Mouse (Mus musculus) cerebellum, adult 8-10 months (tissue): Measurements from ENCODE around the gene Fat1.
A peak's percentile ranks its signal among the peaks of the same experiment; 100 is the strongest.

Source experiments
- DNase-seq: peaks from one replicate; pipeline ENCODE4 v3.0.0; 2022

Gene Fat1

GRCm38 (mm10) chr8:44934850-44935497 lies at the start of gene Fat1:
Gene Fat1, plus strand, starts transcription at chr8:44935447.
- peak; percentile 89 for DNase-seq

- DNase-seq = no peak
Observed at GRCm38 (mm10) chr8:44894626-44895025, 40.6 kb upstream of the Fat1 start.

GRCm38 (mm10) chr8:44899575-44899991 lies 35.7 kb upstream of the Fat1 start:
- no peak for DNase-seq

- no peak for DNase-seq
Observed at GRCm38 (mm10) chr8:44911126-44911903, 23.9 kb upstream of the Fat1 start.

- no peak for DNase-seq
Observed at GRCm38 (mm10) chr8:44919487-44920082, 15.7 kb upstream of the Fat1 start.

GRCm38 (mm10) chr8:44920379-44921032 lies 14.7 kb upstream of the Fat1 start:
- DNase-seq = no peak

- no peak for DNase-seq
Observed at GRCm38 (mm10) chr8:44924995-44925394, 10.3 kb upstream of the Fat1 start.

- no peak for DNase-seq
Observed at GRCm38 (mm10) chr8:44930058-44930457, 5.2 kb upstream of the Fat1 start.

- DNase-seq = no peak
Observed at GRCm38 (mm10) chr8:44932546-44933342, 2.5 kb upstream of the Fat1 start.

GRCm38 (mm10) chr8:44933478-44933877 lies 1.8 kb upstream of the Fat1 start:
- DNase-seq = no peak

GRCm38 (mm10) chr8:44934416-44934815 lies 831 bp upstream of the Fat1 start:
- no peak for DNase-seq

- DNase-seq = peak; percentile 89
Observed at GRCm38 (mm10) chr8:44935741-44936140, 494 bp downstream of the Fat1 start.

GRCm38 (mm10) chr8:44936481-44936961 lies 1.3 kb downstream of the Fat1 start:
- no peak for DNase-seq

GRCm38 (mm10) chr8:44937141-44937825 lies 2.0 kb downstream of the Fat1 start:
- DNase-seq = peak; percentile 64

- DNase-seq = peak; percentile 93
Observed at GRCm38 (mm10) chr8:44937905-44938642, 2.8 kb downstream of the Fat1 start.

GRCm38 (mm10) chr8:44938643-44938979 lies 3.4 kb downstream of the Fat1 start:
- DNase-seq = no peak

GRCm38 (mm10) chr8:44945577-44945976 lies 10.3 kb downstream of the Fat1 start:
- no peak for DNase-seq

- DNase-seq = no peak
Observed at GRCm38 (mm10) chr8:44948597-44948996, 13.3 kb downstream of the Fat1 start.

GRCm38 (mm10) chr8:44960455-44960854 lies 25.2 kb downstream of the Fat1 start:
- no peak for DNase-seq

- no peak for DNase-seq
Observed at GRCm38 (mm10) chr8:44960906-44961305, 25.7 kb downstream of the Fat1 start.

GRCm38 (mm10) chr8:44961492-44961891 lies 26.2 kb downstream of the Fat1 start:
- no peak for DNase-seq
